Mouse (Mus musculus): Measurements from ENCODE around the gene Lcn8.

The Lcn8 gene

GRCm38 (mm10) chr2:25652902-25653301 is at the start of gene Lcn8:
Lcn8 (plus strand) TSS chr2:25653120.
- no peak for DNase-seq (ENCODE audit: inconsistent ontology term)

DNA sequence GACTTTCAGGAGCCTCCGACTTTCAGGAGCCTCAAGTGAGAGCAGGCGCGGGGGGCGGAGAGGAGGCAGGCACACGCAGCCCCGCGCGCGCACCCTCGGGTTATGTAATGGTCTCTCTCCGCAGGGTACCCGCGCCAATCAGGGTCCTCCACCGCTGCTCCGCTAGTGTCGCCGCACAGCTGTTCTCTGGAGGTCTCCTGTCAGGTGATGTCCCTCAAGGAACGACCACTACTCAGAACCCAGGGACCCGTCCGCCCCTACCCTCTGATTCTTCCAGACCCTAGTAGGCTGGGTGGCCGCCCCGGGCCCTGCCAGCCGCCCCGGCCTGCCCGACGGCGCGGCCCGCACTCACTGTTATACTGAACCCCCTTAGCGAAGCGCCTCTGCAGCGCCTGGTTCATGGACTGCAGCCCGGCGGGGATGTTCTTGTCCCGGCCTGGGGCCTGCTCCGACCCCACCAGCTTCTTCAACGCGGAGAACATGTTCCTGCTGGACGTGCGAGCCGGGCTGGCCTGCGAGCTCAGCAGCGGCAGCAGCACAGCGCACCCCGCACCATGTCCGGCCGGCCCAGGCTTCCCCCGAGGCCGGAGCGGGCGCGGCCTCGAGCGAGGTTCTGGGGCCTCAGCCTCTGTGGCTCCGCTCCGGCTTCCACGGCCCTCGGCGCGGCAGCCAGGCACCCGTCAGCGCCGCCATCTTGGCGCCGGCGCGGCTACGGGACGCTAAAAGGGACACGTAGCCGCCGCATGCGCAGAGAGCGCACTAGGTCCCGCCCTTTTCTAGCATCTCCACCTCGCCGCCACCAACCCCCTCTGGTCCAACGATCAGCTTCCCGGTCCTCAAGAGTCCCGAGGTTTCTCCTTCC is 44.9 kb upstream of the Lcn8 start, which contains the start of gene Rabl6:
Rabl6 (minus strand) TSS at position 761 of the 862 bp plus-strand sequence.
- peak; percentile 91 for DNase-seq (ENCODE audit: inconsistent ontology term)

- peak; percentile 3 for DNase-seq (ENCODE audit: inconsistent ontology term)
Measured at GRCm38 (mm10) chr2:25608671-25609070, 44.2 kb upstream of the Lcn8 start.

DNA sequence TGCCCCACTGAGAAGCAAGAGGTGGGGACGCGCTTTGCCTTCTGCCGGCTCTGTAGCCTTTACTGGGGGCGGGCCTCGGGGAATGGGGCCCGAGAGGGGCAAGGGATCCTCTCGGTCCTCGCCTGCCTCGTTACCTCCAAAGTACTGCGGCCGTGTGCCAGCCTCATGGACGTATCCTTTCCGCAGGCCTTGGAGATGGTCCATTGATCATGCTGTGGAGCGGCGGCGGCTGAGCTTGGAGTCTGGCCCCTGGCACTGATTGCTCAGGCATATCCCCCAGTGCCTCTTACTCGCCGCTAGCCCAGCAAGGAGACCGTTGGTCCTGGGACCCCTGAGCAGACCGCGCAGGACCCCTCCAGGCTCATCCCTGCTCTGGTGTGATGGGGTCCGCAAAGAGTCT is 36.5 kb upstream of the Lcn8 start:
- DNase-seq (ENCODE audit: inconsistent ontology term) = no peak

GRCm38 (mm10) chr2:25617578-25617977 is 35.3 kb upstream of the Lcn8 start, which contains the start of gene Ccdc183:
Ccdc183 (minus strand) TSS chr2:25617678.
- DNase-seq (ENCODE audit: inconsistent ontology term) = no peak

- DNase-seq (ENCODE audit: inconsistent ontology term) = no peak
Measured at GRCm38 (mm10) chr2:25620386-25620785, 32.5 kb upstream of the Lcn8 start.

DNA sequence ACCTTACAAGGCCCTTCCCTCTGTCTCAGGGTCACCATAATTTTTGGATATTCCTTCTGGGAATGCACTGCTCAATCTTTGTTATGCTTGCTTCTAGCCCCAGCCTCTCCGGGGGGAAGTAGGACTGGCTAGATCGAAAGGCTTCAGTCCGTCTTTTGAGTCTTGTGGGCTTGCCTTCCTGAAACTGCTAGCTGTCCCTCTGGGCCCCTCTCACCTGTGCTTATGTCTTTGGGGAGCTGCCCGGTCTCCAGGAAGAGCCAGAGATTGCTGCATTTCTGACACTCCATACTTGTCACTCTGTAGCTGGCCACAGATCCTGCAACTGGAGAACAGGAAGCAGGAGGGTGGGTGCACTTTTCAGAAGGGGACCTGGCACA is 32.1 kb upstream of the Lcn8 start:
- no peak for DNase-seq (ENCODE audit: inconsistent ontology term)

- peak; percentile 95 for DNase-seq (ENCODE audit: inconsistent ontology term)
Measured at GRCm38 (mm10) chr2:25621229-25622200, 31.4 kb upstream of the Lcn8 start, which contains the start of gene Tmem141. Tmem141 (minus strand) TSS chr2:25622005.

DNA sequence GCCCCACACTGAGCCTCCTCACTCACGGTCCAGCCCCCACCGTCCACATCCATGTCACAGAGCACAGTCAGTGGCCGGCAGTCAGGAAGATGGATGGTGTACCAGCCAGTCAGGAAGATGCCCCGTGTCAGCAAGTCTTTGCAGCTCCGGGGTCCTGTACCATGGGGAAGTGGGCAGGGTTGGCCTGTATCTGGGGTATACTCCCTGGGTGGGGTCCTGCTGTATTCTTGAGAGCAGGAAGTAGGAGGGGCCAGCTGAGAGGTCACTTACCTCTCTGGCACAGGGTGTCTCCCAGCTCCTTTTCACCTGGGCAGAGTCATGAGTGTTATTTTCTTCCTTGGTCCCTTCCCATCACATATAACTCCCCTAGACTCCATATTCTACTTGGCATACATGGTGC is 26.9 kb upstream of the Lcn8 start:
- DNase-seq (ENCODE audit: inconsistent ontology term) = no peak

GRCm38 (mm10) chr2:25627811-25628210 is 25.1 kb upstream of the Lcn8 start, which contains the start of gene Fcna:
Fcna (minus strand) TSS chr2:25628030.
- DNase-seq (ENCODE audit: inconsistent ontology term) = no peak

- no peak for DNase-seq (ENCODE audit: inconsistent ontology term)
Measured at GRCm38 (mm10) chr2:25628738-25629137, 24.2 kb upstream of the Lcn8 start.

- no peak for DNase-seq (ENCODE audit: inconsistent ontology term)
Measured at GRCm38 (mm10) chr2:25633616-25634015, 19.3 kb upstream of the Lcn8 start.

DNA sequence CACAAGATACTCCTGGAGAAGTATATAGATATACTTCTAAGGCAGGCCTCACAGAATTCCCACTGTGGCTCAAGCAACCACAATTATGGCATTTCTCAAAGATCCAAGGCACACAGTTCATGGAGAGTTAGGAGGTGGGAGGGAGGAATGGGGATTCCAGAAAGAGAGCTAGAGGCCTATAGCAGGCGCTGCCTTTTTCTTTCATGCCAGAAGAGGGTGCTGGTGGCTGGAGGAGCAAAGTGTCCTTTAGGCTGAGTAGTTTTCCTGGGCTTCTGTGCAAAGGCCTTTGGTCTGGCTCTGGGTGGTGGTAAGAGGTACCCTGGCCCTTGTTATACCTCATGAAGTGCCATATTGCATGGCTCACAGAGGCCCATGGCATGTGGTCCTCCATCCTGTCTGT is 18.9 kb upstream of the Lcn8 start:
- DNase-seq (ENCODE audit: inconsistent ontology term) = peak; percentile 19

- DNase-seq (ENCODE audit: inconsistent ontology term) = peak; percentile 40
Measured at GRCm38 (mm10) chr2:25639890-25640289, 13.0 kb upstream of the Lcn8 start.

- DNase-seq (ENCODE audit: inconsistent ontology term) = peak; percentile 31
Measured at GRCm38 (mm10) chr2:25654502-25654901, 1.6 kb downstream of the Lcn8 start.

- DNase-seq (ENCODE audit: inconsistent ontology term) = peak; percentile 77
Measured at GRCm38 (mm10) chr2:25656691-25657090, 3.8 kb downstream of the Lcn8 start.

DNA sequence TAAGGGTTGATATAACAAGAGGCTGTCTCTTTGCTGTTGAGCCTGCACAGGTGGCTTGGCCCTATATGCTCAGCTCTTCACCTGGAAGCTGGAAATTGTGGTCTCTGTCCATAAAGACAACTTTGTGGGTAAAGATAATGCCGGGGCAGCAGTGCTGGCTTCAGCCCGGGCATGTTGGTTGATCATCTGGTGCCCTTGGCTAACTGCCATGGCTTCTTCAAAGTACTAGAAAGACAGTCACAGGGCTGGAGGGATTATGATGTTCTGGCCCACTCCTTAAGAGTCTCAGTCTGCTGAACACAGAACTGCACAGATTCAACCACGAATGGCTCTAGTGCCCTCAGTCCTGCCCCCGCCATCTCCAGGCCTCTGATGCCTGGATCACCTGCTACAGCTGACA is 4.3 kb downstream of the Lcn8 start:
- peak; percentile 57 for DNase-seq (ENCODE audit: inconsistent ontology term)

DNA sequence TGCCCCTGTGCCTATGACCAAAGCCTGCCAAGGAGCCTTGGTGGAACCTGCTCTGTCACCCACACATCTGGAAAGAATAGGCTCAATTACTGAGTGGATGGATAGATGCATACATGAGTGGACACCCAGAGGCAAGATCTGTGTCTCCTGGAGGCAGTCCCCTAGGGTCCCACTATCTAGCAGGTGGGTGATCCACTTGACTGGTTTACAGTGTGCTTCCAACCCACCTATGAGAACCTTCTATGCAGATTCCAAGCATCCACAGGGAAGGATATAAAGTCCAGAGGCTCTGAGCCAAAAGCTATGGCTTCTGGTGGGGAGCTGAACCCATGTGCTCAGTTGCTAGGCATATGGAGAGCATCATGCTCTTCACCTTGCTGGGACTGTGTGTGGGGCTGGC is 4.7 kb downstream of the Lcn8 start, which contains the start of gene Lcn5:
Lcn5 (plus strand) TSS at position 301 of the 400 bp plus-strand sequence.
- DNase-seq (ENCODE audit: inconsistent ontology term) = no peak

DNA sequence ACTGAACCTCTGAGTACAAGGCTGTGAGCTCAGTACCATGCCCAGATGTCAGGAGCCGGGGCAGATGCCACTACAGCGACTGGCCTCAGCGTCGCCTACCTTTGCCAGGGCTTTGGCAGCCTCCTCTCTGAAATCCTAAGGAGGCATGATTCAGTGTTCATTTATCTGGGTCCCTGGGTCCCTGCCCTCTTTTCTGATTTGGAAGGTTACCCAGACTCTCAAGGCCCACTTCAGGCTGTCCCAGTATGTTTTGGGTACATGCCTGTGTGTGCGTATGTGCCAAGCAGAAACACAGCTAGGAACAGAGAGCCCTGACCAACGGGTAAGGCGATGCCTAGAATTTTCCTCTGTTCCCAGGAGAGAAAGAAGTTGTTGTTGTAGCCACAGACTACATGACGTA is 7.4 kb downstream of the Lcn8 start:
- DNase-seq (ENCODE audit: inconsistent ontology term) = no peak

- DNase-seq (ENCODE audit: inconsistent ontology term) = peak; percentile 20
Measured at GRCm38 (mm10) chr2:25661245-25661970, 8.5 kb downstream of the Lcn8 start.

GRCm38 (mm10) chr2:25663511-25663910 is 10.6 kb downstream of the Lcn8 start:
- no peak for DNase-seq (ENCODE audit: inconsistent ontology term)
